Mouse (Mus musculus): ENCODE data around the gene C1rl. TPM values are rescaled to one million over a fixed set of nuclear protein-coding genes. Genes with fewer than 3 reads are reported as not detected.
A peak's percentile ranks its signal among the peaks of the same experiment; 100 is the strongest.

Gene C1rl
- 2.4 and 8.5 TPM in 2 replicates for polyA plus RNA-seq (2011; ENCODE audit: insufficient read depth, insufficient read length, low replicate concordance, missing spikeins)

- H3K27ac ChIP-seq (ENCODE audit: control insufficient read depth, insufficient read depth, low read depth, low read length, poor library complexity): peak within 1 kb of the TSS; percentile 74
- TF ChIP-seq POLR2A (IDR thresholded peaks at IDR 0.05; ENCODE audit: borderline replicate concordance, control insufficient read depth, low read depth, low read length) (no peak), CTCF (IDR thresholded peaks at IDR 0.05; ENCODE audit: control insufficient read depth, insufficient read depth, low read length) (peak; percentile 64)
- H3K4me3 ChIP-seq (replicated peaks; ENCODE audit: control insufficient read depth, low read depth, low read length): peak within 1 kb of the TSS; percentile 63
- H3K4me1 ChIP-seq (ENCODE audit: control insufficient read depth, insufficient read depth, low read length): no peaks in the 10 kb centered on the region; the same call in 1 of the 2 replicates
- WGBS: 4% methylated on average over 4 of the region's 4 CpGs
Observed at GRCm38 (mm10) chr6:124492842-124493561, at the start of gene C1rl. TSS of gene C1rl (plus strand) at chr6:124493113.

DNA sequence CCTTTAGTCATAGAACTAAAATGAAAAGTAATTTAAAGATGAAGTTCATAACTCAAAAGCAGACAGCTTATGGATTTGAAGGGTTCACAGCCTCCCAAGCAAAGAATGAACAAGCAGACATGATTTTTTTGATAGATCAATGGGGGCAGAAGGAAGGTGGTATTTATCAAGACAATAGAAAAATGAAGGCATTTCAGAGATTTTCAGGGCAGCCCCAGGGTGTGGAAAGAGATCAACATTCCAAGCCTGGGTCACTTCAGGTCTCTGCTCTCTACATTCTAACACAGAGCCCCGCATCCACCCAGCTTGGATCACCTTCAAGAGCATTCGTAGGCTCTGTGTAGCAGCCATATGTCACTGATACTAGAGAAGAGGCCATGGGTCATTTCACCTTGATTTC lies 49.6 kb upstream of the C1rl start:
- TF ChIP-seq POLR2A (IDR thresholded peaks at IDR 0.05; ENCODE audit: borderline replicate concordance, control insufficient read depth, low read depth, low read length): no peak
- Histone ChIP-seq H3K27ac (ENCODE audit: control insufficient read depth, insufficient read depth, low read depth, low read length, poor library complexity) (no peak overlapping the region), H3K4me1 (ENCODE audit: control insufficient read depth, insufficient read depth, low read length) (no peaks in the 10 kb centered on the region), H3K4me3 (replicated peaks; ENCODE audit: control insufficient read depth, low read depth, low read length) (no peak overlapping the region)
- WGBS: 92% methylated on average over 2 of the region's 2 CpGs

DNA sequence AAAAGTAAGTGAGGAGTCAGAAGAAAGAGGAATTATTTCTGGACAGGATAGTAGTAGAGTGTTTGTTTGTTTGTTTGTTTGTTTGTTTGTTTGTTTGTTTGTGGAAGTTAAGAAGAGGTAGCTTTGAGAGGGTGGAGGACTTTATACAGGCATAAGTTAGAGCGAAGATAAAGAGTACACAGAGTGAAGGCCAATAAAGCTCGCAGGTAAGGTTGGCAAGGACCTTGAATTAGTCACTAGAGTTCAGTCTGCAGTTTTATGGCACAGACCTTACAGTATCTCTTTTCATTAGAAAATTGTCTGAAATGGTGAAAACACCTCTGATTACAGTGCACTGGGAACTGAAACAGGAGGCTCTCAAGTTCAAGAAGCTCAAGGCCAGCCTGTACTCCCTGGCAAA lies 46.9 kb upstream of the C1rl start:
- H3K27ac ChIP-seq (ENCODE audit: control insufficient read depth, insufficient read depth, low read depth, low read length, poor library complexity): no peak overlapping the region
- TF ChIP-seq CTCF (IDR thresholded peaks at IDR 0.05; ENCODE audit: control insufficient read depth, insufficient read depth, low read length) (no peak), POLR2A (IDR thresholded peaks at IDR 0.05; ENCODE audit: borderline replicate concordance, control insufficient read depth, low read depth, low read length) (no peak)
- H3K4me3 ChIP-seq (replicated peaks; ENCODE audit: control insufficient read depth, low read depth, low read length): no peak overlapping the region
- no peaks in the 10 kb centered on the region for H3K4me1 ChIP-seq (ENCODE audit: control insufficient read depth, insufficient read depth, low read length)
- WGBS: 92% methylated on average over 2 of the region's 2 CpGs

- Histone ChIP-seq H3K27ac (ENCODE audit: control insufficient read depth, insufficient read depth, low read depth, low read length, poor library complexity) (no peak overlapping the region), H3K4me1 (ENCODE audit: control insufficient read depth, insufficient read depth, low read length) (no peaks in the 10 kb centered on the region), H3K4me3 (replicated peaks; ENCODE audit: control insufficient read depth, low read depth, low read length) (no peak overlapping the region)
- WGBS: 91% methylated on average over 9 of the region's 9 CpGs
- TF ChIP-seq CTCF (IDR thresholded peaks at IDR 0.05; ENCODE audit: control insufficient read depth, insufficient read depth, low read length) (no peak), POLR2A (IDR thresholded peaks at IDR 0.05; ENCODE audit: borderline replicate concordance, control insufficient read depth, low read depth, low read length) (no peak)
Observed at GRCm38 (mm10) chr6:124446459-124446858, 46.5 kb upstream of the C1rl start.

GRCm38 (mm10) chr6:124447356-124447755 lies 45.6 kb upstream of the C1rl start:
- 69% methylated on average over 2 of the region's 2 CpGs for WGBS
- TF ChIP-seq CTCF (IDR thresholded peaks at IDR 0.05; ENCODE audit: control insufficient read depth, insufficient read depth, low read length) (no peak), POLR2A (IDR thresholded peaks at IDR 0.05; ENCODE audit: borderline replicate concordance, control insufficient read depth, low read depth, low read length) (no peak)
- H3K27ac ChIP-seq (ENCODE audit: control insufficient read depth, insufficient read depth, low read depth, low read length, poor library complexity): no peak overlapping the region

DNA sequence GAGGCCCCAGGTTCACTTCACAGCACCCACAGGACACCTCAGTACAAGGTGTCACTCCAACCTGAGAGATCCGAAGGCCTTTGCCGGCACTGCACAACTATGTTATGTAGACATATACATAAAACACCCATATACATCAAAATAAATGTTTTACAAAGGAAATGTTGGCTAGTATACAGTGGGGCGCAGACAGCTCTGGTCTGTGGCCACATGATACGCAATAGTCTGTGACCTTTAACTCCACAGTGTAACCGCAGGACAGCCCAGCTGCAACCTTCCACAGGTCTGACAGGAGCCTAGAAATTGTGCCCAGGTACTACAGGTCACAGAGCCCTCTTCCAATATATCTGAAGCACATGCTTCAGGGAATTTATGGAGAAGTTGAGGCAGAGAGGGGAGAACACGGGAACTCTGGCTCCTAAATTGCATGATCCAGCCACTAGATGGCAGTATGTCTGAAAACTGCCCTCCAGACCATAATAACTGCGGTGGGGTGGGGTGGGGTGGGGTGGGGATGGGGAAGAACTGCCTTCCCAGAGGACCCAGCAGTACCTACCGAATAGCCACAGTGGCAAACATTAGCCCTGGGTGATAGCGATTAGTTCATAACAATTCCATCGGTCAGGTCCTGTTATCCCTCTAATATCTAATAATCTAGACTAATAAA lies 44.6 kb upstream of the C1rl start:
- no peak overlapping the region for H3K4me3 ChIP-seq (replicated peaks; ENCODE audit: control insufficient read depth, low read depth, low read length)
- WGBS: 63% methylated on average over 10 of the region's 10 CpGs
- no peaks in the 10 kb centered on the region for H3K4me1 ChIP-seq (ENCODE audit: control insufficient read depth, insufficient read depth, low read length)
- TF ChIP-seq POLR2A (IDR thresholded peaks at IDR 0.05; ENCODE audit: borderline replicate concordance, control insufficient read depth, low read depth, low read length) (no peak), CTCF (IDR thresholded peaks at IDR 0.05; ENCODE audit: control insufficient read depth, insufficient read depth, low read length) (0 out of 2 replicates have a peak, but pooled peaks have one; percentile 13)
- no peak overlapping the region for H3K27ac ChIP-seq (ENCODE audit: control insufficient read depth, insufficient read depth, low read depth, low read length, poor library complexity)

More at GRCm38 (mm10) chr6:124447356-124447755, 45.6 kb upstream of the C1rl start:
- no peak overlapping the region for H3K4me3 ChIP-seq (replicated peaks; ENCODE audit: control insufficient read depth, low read depth, low read length)
- no peaks in the 10 kb centered on the region for H3K4me1 ChIP-seq (ENCODE audit: control insufficient read depth, insufficient read depth, low read length)

- TF ChIP-seq CTCF (IDR thresholded peaks at IDR 0.05; ENCODE audit: control insufficient read depth, insufficient read depth, low read length) (no peak), POLR2A (IDR thresholded peaks at IDR 0.05; ENCODE audit: borderline replicate concordance, control insufficient read depth, low read depth, low read length) (no peak)
- WGBS: 85% methylated on average over 16 of the region's 16 CpGs
- no peaks in the 10 kb centered on the region for H3K4me1 ChIP-seq (ENCODE audit: control insufficient read depth, insufficient read depth, low read length)
- H3K4me3 ChIP-seq (replicated peaks; ENCODE audit: control insufficient read depth, low read depth, low read length): no peak overlapping the region
- H3K27ac ChIP-seq (ENCODE audit: control insufficient read depth, insufficient read depth, low read depth, low read length, poor library complexity): no peak overlapping the region
Observed at GRCm38 (mm10) chr6:124448959-124449667, 43.8 kb upstream of the C1rl start.

All from bone marrow, adult 2 months (tissue).